In the genomic region with DNA sequence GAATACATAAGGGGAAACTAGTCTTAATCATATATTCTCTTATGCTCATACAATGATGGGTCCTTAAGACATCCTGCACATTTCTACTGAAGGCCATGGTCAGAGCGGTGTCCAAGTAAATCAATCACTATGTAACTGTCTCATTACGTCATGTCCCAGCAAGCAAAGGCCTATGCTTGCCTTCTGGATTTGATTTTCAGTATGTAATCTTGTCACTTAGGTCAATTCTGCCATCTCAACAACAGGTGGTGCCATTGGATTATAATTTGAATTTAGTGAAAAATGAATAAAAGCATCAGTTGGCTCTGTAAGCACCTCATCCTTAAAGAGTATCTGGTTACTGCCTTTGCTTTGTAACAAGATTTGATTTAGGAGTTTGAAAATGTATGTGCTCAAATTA, we compare ENCODE assay signal across 11 mouse cellular contexts. TPM values are rescaled to one million over a fixed set of nuclear protein-coding genes. Genes with fewer than 3 reads are reported as not detected.
DNase-seq lines count a peak whose midpoint lies in the region; ATAC-seq and TF ChIP-seq lines count a peak whose summit lies in the region.
"Had no signal": no experiment of that assay in that cellular context is flagged by ENCODE, and none has a peak within 500 bp of the region (broad histone marks: within the 10 kb centered on the region; RNA-seq: fewer than 3 reads in every experiment).

No protein-coding gene starts in this region.

- H3K4me2 ChIP-seq in lung, embryonic 14.5 days, result no peak overlapping the region

- H3K27me3 ChIP-seq in lung, embryonic 14.5 days (ENCODE audit: insufficient read depth, low read length), result no peaks in the 10 kb centered on the region

- ATAC-seq in lung, embryonic 14.5 days (ENCODE audit: insufficient read depth), result no peak
- ATAC-seq in monocyte, adult 5-6 weeks (replicated peaks; ENCODE audit: insufficient number of reproducible peaks, low FRiP score, low TSS enrichment, poor library complexity, severe bottlenecking), result no peak

- H3K36me3 ChIP-seq in lung, embryonic 14.5 days (ENCODE audit: insufficient read depth), result no peaks in the 10 kb centered on the region

- H3K9ac ChIP-seq in lung, embryonic 14.5 days, result no peak overlapping the region

- no peaks in the 10 kb centered on the region for H3K4me1 ChIP-seq in lung, embryonic 14.5 days (ENCODE audit: insufficient read depth)

- H3K4me3 ChIP-seq in lung, embryonic 14.5 days (ENCODE audit: low read depth, low read length), result no peak overlapping the region

- 0 out of 2 replicates have a peak, but pooled peaks have one; percentile 26 for TF ChIP-seq CTCF in lung, embryonic 14.5 days (IDR thresholded peaks at IDR 0.05; ENCODE audit: low read depth)

- DNase-seq in heart, adult 11 months, result peak; percentile 37
- no peak for DNase-seq in heart, adult 9 months (ENCODE audit: low spot score in 2 of 2)
- peak; percentile 48 for DNase-seq in lung, embryonic 14.5 days
- DNase-seq in lung, postnatal 14 days, result no peak
- peak; percentile 34 for DNase-seq in brain, embryonic 18.5 days (ENCODE audit: low read depth, low spot score)
- DNase-seq in retina, postnatal 1 day, result peak; percentile 39
- no peak for DNase-seq in layer of hippocampus, adult 9-11 months
- DNase-seq: cerebellum, adult 11-12 months; kidney, postnatal 36 days; lung, postnatal 4 days had no signal

- WGBS in lung, embryonic 14.5 days, result 66% methylated on average over 2 of the region's 2 CpGs

- no peaks in the 10 kb centered on the region for H3K9me3 ChIP-seq in lung, embryonic 14.5 days (ENCODE audit: low read depth, low read length)

- H3K27ac ChIP-seq in lung, embryonic 14.5 days (ENCODE audit: low read depth), result no peak overlapping the region

RNA-seq across cellular contexts. Expression of a gene that starts 18.9 kb away (rescaled TPM):
- polyA plus RNA-seq in lung, embryonic 14.5 days (2014; fragmentation: Nextera tagmentation; extraction: Ambion mirVana), result 30.7 and 34.3 TPM in 2 replicates
- total RNA-seq in monocyte, adult 5-6 weeks (2017), result 30.5 to 73.2 TPM (median 47.8 TPM) in 3 replicates

Comparison
In these comparisons a context has a peak if more than half of its experiments do, and no peak if none do; other contexts are left out.
1. DNase-seq: peak in heart, adult 11 months (single experiment), lung, embryonic 14.5 days (single experiment), brain, embryonic 18.5 days (single experiment) and retina, postnatal 1 day (single experiment); none in heart, adult 9 months (0 of 2), lung, postnatal 14 days (single experiment) and layer of hippocampus, adult 9-11 months (single experiment).